Mouse (Mus musculus) G1E (cell line): Measurements from ENCODE around the gene Tmprss12. TPM values are rescaled to one million over a fixed set of nuclear protein-coding genes. Genes with fewer than 3 reads are reported as not detected.
"Not testable (repeated sequence)": the region's sequence is repeated elsewhere in the genome, so short reads cannot be mapped to it uniquely, and the experiment has no call there.

Source experiments
- ATAC-seq: 2 replicates; pipeline ENCODE4 v1.8.0; 2016; ENCODE audit warnings: mild to moderate bottlenecking; ENCODE audit not compliant: insufficient number of reproducible peaks, poor library complexity, low FRiP score, severe bottlenecking; ENCODE audit errors: extremely low read depth
- DNase-seq: peaks from one replicate; pipeline ENCODE4 v3.0.0; 2012; ENCODE audit warnings: low spot score
- H3K27me3 ChIP-seq: 2 replicates; pipeline ENCODE4 v1.6.1; 2012; ENCODE audit warnings: mild to moderate bottlenecking, low read length, inconsistent platforms; ENCODE audit not compliant: insufficient read depth
- H3K36me3 ChIP-seq: replicated peaks from 2 replicates; pipeline ENCODE3; 2012; ENCODE audit warnings: mild to moderate bottlenecking, inconsistent platforms
- H3K4me1 ChIP-seq: 2 replicates; pipeline ENCODE4 v1.6.1; 2012; ENCODE audit warnings: low read depth, low read length, inconsistent platforms, mixed read lengths; ENCODE audit not compliant: insufficient read depth
- H3K4me3 ChIP-seq: 2 replicates; pipeline ENCODE4 v1.5.1; 2012; ENCODE audit warnings: low read depth, mild to moderate bottlenecking, inconsistent platforms, low read length, moderate library complexity, mixed read lengths
- H3K9me3 ChIP-seq: replicated peaks from 2 replicates; pipeline ENCODE4 v1.6.1; 2012; ENCODE audit warnings: inconsistent platforms
- CTCF ChIP-seq: IDR thresholded peaks from 2 replicates; pipeline ENCODE4 v1.5.1; 2012; ENCODE audit warnings: low read depth, low read length, inconsistent platforms, mixed read lengths
- GATA1 ChIP-seq: IDR thresholded peaks from 2 replicates; pipeline ENCODE4 v1.6.1; 2012; ENCODE audit warnings: borderline replicate concordance, low read length, inconsistent platforms, mixed read lengths
- GATA2 ChIP-seq: IDR thresholded peaks from 2 replicates; pipeline ENCODE4 v1.6.1; 2012; ENCODE audit warnings: low read depth, low read length, inconsistent platforms, borderline replicate concordance
- POLR2AphosphoS5 ChIP-seq: IDR thresholded peaks from 2 replicates; pipeline ENCODE4 v1.6.1; 2012; ENCODE audit warnings: low read depth, low read length, inconsistent platforms; ENCODE audit not compliant: insufficient replicate concordance
- TAL1 ChIP-seq: conservative IDR thresholded peaks from 2 replicates; pipeline ENCODE4 v1.6.1; 2012; ENCODE audit warnings: low read depth, low read length, inconsistent platforms, mixed read lengths
- polyA plus RNA-seq: library from polyadenylated mRNA; stranded (reverse); fragments of >175 nt; gene quantifications from 2 replicates; pipeline ENCODE4 v1.2.3, GENCODE M21; 2012
- total RNA-seq, 2 experiments: library from RNA; stranded (forward) in 1 of 2; stranded (reverse) in 1 of 2; fragments of 200-1000 nt in 1 of 2; fragments of >200 nt in 1 of 2; fragmentation: Nextera tagmentation in 1 of 2; gene quantifications; 2 replicates each; pipeline ENCODE4 v1.2.3; 2014 to 2017

Gene Tmprss12
- total and polyA plus RNA-seq, 3 experiments, result not detected

GRCm38 (mm10) chr15:100324021-100324591 is 43.5 kb downstream of the Tmprss12 start:
- no peak for DNase-seq
- ATAC-seq, result peak; percentile 57
- Histone ChIP-seq H3K4me1 (peaks cover 12% of the 10 kb centered on the region), H3K27me3 (no peaks in the 10 kb centered on the region; the same call in 1 of the 2 replicates), H3K4me3 (no peak overlapping the region; the same call in 1 of the 2 replicates), H3K36me3 (no peaks in the 10 kb centered on the region), H3K9me3 (no peaks in the 10 kb centered on the region)
- no peak for TF ChIP-seq TAL1
- no peak for TF ChIP-seq POLR2AphosphoS5
- TF ChIP-seq GATA2, result no peak
- no peak for TF ChIP-seq GATA1
- TF ChIP-seq CTCF, result no peak

- H3K27me3 ChIP-seq, result no peaks in the 10 kb centered on the region; the same call in 1 of the 2 replicates
- peaks cover 12% of the 10 kb centered on the region for H3K4me1 ChIP-seq
- no peaks in the 10 kb centered on the region for H3K9me3 ChIP-seq
- TF ChIP-seq POLR2AphosphoS5 (no peak), GATA2 (no peak)
- H3K36me3 ChIP-seq, result no peaks in the 10 kb centered on the region
- H3K4me3 ChIP-seq, result no peak overlapping the region
- DNase-seq (no peak), ATAC-seq (no peak)
Observed at GRCm38 (mm10) chr15:100325235-100325634, 44.6 kb downstream of the Tmprss12 start.

GRCm38 (mm10) chr15:100328089-100328488 is 47.5 kb downstream of the Tmprss12 start:
- H3K4me1 ChIP-seq, result peaks cover 19% of the 10 kb centered on the region
- H3K36me3 ChIP-seq, ATAC-seq, H3K27me3 ChIP-seq, H3K9me3 ChIP-seq, DNase-seq, H3K4me3 ChIP-seq: not testable (repeated sequence)

GRCm38 (mm10) chr15:100329336-100329735 is 48.7 kb downstream of the Tmprss12 start:
- not testable (repeated sequence) for H3K27me3 ChIP-seq, H3K36me3 ChIP-seq, H3K4me3 ChIP-seq, DNase-seq, ATAC-seq, H3K9me3 ChIP-seq
- peaks cover 17% of the 10 kb centered on the region for H3K4me1 ChIP-seq

- Histone ChIP-seq H3K4me3 (no peak overlapping the region), H3K27me3 (no peaks in the 10 kb centered on the region; the same call in 1 of the 2 replicates), H3K36me3 (no peaks in the 10 kb centered on the region), H3K4me1 (peaks cover 11% of the 10 kb centered on the region), H3K9me3 (no peaks in the 10 kb centered on the region)
- no peak for DNase-seq
- TF ChIP-seq TAL1 (no peak), GATA2 (no peak)
- ATAC-seq, result no peak
Observed at GRCm38 (mm10) chr15:100330739-100331138, 50.1 kb downstream of the Tmprss12 start.

GRCm38 (mm10) chr15:100332077-100332961 is 51.7 kb downstream of the Tmprss12 start:
- not testable (repeated sequence) for H3K9me3 ChIP-seq, H3K36me3 ChIP-seq, H3K27me3 ChIP-seq, DNase-seq, H3K4me3 ChIP-seq
- peak; percentile 37 for ATAC-seq
- peaks cover 11% of the 10 kb centered on the region for H3K4me1 ChIP-seq

- no peak for ATAC-seq
- Histone ChIP-seq H3K36me3 (no peaks in the 10 kb centered on the region), H3K9me3 (no peaks in the 10 kb centered on the region), H3K4me1 (peaks cover 14% of the 10 kb centered on the region), H3K27me3 (peaks cover under 1% of the 10 kb centered on the region; the same call in 1 of the 2 replicates), H3K4me3 (no peak within 1 kb of the TSS)
- TF ChIP-seq GATA2, result no peak
- TF ChIP-seq POLR2AphosphoS5, result no peak
- TF ChIP-seq TAL1, result no peak
- no peak for TF ChIP-seq GATA1
- TF ChIP-seq CTCF, result no peak
- DNase-seq, result no peak
Observed at GRCm38 (mm10) chr15:100334629-100335028, 54.0 kb downstream of the Tmprss12 start, which contains the start of gene Mettl7a3. TSS of gene Mettl7a3 (plus strand) at chr15:100334929.

GRCm38 (mm10) chr15:100337328-100337727 is 56.7 kb downstream of the Tmprss12 start:
- not testable (repeated sequence) for H3K4me3 ChIP-seq, H3K4me1 ChIP-seq, H3K36me3 ChIP-seq, H3K9me3 ChIP-seq, DNase-seq, ATAC-seq, H3K27me3 ChIP-seq

GRCm38 (mm10) chr15:100337847-100338246 is 57.2 kb downstream of the Tmprss12 start:
- H3K9me3 ChIP-seq, H3K4me3 ChIP-seq, DNase-seq, H3K36me3 ChIP-seq, H3K4me1 ChIP-seq, H3K27me3 ChIP-seq: not testable (repeated sequence)
- peak; percentile 56; the same call in 1 of the 2 replicates for ATAC-seq

GRCm38 (mm10) chr15:100341314-100341980 is 60.8 kb downstream of the Tmprss12 start:
- H3K9me3 ChIP-seq, DNase-seq, ATAC-seq, H3K27me3 ChIP-seq, H3K4me3 ChIP-seq, H3K4me1 ChIP-seq, H3K36me3 ChIP-seq: not testable (repeated sequence)
